Mouse (Mus musculus) retina, adult 2 months (tissue): ENCODE results near the gene Oxct2a.
"Not testable (repeated sequence)": the region's sequence is repeated elsewhere in the genome, so short reads cannot be mapped to it uniquely, and the experiment has no call there.

Experiments
- DNase-seq: peaks from one replicate; pipeline ENCODE4 v3.0.0-alpha.2; 2012; ENCODE audit warnings: low read depth, low spot score

The Oxct2a gene

DNA sequence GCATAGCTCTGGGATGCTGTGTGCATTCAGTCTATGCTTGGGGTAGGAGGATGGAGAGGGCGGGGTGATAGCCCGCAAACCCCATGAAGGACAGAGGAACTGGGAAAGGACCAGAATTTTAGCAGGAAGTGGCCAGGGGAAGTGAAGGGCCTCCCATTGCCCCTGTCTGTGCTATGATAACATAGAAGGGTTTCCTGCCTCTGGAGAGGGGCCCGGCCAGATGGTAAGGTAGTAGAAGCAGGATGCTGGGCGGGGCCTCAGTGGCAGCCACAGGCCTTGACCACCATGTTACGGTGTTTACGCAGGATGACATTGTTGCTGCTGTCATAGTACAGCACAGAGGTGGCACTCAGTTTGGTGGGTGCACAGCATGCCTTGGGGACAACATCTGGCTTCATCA lies 10.4 kb downstream of the Oxct2a start:
- DNase-seq = no peak

DNA sequence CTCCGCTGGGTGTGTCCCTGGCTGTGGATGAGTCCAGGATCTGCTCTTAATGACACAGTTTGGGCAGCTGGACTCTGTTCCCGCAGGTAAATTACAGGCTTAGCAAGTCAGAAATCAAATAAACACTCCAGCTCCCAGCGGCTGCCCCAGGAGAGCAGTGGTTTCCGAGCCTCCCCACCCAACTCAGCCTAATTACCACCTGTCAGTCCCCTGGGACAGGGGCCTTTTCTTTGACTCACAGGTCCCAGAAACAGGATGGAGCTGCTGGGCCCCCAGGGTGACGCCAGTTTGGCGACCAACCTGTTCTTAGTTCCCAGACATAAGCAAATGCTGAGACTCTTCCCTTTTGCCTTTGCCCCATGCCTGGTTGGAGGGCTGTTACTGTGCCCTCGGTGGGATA lies 11.6 kb downstream of the Oxct2a start:
- DNase-seq = no peak

DNA sequence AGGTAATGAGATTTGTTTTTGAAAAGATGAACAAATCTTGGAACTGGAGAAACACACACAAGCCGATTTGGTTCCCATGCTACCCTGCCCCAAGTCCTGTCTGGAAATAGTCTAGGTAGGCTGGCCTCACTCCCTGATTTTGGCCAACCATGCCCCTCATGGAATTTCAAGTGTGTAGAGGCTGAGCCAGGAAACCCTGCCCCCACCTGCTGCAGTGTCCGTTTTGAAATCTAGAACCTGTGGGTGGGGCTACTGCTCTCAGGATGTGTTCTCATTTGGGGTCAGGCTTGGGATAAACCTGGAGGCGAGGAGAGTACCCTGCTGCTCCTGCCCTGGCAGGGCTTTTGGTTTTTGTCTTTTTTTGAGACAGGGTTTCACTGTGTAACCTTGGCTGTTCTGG lies 15.1 kb downstream of the Oxct2a start:
- DNase-seq = no peak

DNA sequence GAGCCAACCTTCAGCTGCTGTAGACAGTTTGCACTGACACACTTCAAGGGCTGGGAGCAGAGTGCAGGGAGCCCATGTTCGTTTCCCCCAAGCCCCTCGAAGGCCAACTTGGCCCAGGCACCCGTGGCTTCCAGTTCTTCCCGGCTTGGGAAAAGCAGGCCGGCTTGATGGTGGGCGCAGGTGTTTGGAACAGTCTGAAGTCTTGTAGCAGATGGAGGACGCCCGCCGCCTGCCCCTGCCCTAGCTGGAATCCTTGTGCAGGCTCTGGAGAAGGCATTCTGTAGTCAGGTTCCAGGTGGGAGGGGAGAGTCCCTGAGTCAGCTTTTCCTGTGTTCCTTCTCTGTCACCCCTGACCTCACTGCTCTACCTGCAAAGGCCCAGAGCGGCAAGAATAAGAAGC lies 16.4 kb downstream of the Oxct2a start:
- no peak for DNase-seq

DNA sequence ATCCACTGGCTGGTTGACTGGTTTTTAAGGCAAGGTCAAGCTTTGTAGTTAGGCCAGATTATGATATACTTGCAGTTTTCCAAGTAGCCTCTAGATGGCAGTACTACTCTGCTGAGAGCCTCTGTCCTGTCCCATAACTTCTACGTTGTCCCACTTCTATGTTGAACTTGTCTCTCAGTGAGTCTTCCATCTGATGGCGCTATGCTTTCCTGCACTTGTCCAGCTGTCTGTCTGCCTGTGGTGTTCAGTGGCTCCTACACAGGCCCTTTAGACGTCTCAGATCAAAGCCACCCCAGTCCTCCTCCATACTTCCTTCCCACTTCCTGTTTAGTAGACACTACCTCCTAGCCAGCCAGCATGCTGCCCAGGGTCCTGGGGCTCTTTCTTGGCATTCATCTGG lies 17.6 kb downstream of the Oxct2a start:
- DNase-seq = no peak

DNA sequence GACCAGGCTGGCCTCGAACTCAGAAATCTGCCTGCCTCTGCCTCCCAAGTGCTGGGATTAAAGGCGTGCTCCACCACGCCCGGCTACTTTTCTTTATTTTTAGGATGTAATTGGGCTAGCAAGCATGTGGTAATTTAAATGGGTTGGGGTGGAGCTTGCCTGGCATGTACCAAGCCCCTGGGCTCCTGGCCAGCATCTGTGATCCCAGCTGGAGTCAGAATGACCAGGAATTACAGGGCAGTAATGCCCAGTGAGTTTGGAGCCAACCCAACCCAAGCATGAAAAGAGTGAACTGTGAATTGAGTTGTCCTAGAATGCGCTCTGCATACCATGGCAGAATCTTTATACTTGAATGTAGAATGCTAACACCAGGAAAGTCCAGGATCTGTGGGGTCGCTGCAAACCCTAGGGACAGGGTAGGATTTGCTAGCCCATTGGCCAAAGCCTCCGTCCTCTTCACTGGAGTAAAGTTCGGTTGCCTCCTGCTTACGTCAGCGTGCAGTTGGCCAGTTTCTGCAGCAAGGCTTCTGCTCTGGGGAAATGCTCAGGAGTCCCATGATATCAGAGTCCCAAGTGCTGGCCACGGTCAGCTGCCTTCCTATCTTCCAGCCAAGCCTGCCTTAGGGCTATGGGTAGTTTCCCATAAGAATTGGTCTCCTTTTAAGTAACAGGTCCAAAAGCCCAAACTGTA lies 24.3 kb downstream of the Oxct2a start:
- no peak for DNase-seq

DNA sequence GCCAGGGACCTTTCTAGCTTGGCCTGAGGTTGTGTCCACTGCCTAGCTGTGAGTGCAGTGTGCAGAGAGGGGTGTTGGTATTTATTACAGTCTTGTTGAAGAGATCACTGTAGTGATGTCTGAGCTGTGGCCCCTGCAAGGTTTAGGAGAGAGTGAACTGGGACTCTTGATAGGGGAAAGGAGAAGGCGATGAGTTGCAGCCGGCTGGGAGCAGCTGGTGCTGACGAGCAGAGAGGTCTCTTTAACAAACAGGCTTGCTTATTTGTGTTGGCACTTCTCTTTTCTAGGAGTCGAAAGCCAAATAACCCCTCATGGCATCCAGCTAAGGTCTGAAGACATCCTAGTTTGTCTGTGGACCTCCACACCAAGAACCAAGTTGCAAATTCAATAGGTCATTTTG lies 25.2 kb downstream of the Oxct2a start:
- no peak for DNase-seq

DNA sequence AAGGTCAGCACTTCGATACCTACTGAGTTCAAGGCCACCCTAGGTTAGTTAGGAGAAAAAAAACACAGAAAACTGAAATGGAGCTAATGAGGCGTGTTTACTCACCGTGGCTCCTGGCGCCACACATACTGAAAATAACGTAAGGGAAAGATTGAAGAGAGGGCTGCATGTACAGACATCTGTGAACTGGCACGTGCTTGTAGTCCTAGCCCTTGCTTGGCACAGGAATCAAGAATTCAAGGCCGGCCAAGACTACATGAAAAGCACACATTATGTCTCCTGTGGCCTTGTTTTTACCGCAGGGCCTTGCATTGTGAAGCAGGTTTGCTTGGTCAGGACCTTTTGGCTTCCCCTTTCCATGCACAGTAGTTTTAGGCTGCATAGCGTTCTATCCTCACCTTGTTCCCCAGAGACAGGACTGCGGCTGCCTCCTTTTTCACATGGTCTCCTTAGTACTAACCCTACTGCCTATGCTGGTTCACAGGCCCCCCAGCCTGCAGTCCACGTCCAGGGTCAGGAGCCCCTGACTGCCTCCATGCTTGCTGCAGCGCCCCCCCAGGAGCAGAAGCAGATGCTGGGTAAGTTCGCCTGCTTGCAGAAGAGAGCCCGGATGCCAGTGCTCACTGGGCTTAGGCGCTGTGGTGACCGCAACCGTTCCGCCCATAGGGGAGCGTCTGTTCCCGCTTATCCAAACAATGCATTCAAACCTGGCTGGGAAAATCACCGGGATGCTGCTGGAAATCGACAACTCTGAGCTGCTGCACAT lies 26.1 kb downstream of the Oxct2a start:
- no peak for DNase-seq

DNA sequence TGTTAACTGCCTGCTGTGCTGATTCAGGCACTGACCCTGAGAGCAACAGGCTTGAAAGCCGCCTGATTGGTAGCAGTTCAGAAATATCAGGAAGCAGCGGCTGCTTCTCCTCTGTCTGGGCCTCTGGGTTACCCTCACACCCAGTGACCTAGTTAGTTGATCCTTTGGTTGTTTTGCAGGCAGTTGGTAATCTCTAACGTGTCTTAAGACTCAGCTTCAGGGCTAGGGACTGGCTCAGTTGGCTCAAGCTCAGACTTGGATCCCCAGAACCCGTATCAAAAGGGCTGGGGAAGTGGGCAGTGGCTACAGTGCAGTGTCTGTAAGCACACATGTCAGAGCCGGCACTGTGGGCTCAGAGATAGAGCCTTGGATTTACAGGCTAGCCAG lies 27.3 kb downstream of the Oxct2a start:
- DNase-seq = peak; percentile 48

DNA sequence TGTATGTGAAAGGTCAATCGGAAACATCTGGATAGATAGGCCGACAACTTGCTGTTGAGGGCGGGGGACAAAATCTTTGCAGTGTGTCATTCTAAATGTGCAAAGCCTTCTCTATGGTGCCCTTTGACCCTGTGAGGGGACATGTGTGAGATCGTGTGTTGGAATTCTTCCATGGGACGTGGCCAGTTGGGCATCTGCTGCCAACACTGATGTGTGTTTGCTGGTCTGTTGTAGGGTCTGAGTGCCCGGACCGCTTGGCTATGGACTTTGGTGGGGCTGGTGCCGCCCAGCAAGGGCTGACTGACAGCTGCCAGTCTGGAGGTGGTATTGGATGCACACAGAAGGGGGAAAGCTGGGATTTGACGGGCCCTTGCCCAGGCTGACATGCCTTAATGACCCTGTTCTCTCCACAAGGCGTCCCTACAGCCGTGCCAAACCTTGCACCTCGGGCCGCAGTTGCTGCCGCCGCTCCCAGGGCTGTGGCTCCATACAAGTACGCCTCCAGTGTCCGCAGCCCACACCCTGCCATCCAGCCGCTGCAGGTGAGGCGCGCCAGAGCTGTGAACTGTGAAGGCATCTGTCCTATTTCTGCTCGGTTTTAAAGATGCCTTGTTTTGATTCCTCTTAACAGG lies 27.8 kb downstream of the Oxct2a start:
- no peak for DNase-seq

DNA sequence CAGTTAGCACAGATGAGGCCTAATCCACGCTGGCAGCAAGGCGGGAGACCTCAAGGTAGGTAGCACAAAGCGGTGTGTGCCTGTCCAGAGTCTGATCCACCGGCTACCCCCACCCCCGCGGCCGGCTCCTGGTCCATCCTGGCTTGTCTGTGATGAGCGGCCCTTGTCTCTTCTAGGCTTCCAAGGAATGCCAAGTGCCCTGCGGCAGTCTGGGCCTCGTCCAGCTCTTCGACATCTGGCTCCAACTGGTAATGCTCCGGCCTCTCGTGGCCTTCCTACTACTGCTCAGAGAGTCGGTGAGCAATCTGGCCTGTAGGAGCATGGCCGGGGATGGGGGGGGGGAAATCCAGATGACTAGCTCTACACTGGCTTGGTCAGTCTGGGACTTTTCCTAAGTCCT lies 28.4 kb downstream of the Oxct2a start:
- DNase-seq = not testable (repeated sequence)

DNA sequence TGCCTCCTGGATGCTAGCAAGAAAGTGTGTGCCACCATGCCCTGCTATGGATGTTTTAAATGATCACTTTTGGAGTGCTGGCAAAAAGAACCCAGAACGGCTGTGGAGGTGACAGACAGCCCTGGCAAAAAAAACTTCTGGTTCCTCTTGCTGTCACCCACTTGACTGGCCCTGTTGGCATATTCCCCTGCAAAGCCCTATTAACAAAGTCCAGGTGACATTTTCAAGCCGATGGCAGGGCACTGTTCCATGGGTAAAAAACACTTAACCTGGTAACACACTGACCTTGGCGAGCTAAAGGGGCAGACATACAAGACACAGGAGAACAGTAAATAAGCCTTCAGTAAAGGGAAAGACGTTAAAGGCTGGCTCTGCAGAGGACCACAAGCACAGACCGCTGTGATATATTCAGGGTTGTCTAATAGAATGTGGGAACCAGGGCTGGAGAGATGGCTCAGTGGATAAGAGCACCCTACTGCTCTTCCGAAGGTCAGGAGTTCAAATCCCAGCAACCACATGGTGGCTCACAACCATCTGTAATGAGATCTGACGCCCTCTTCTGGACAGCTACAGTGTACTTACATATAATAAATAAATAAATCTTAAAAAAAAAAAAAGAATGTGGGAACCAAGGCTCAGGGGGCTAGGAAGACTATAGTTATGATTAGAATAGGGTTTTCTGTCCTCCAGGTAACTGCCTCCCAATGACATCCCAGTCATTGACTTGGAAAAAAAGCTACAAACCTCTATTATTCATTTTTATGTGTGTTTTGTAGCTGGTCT lies 29.6 kb downstream of the Oxct2a start:
- DNase-seq = no peak

DNA sequence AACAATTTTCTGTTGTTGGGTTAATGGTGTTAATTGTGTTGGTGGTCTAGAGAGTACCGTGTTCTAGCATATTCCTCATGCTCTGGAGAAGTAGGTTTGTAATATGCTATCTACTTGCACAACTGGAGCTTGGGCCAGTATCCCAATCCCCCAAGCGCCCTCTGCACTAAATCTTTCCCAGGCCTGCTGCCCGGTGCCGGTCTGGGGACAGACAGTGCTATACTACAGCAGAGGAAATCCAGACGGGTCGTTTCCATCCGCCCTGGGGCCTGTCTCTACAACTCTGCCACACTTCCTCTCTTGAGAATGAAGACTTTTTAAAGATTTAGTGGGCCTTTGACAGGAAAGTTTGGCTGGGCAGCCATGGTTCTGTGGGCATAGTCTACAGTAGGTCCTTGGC lies 30.4 kb downstream of the Oxct2a start:
- no peak for DNase-seq

DNA sequence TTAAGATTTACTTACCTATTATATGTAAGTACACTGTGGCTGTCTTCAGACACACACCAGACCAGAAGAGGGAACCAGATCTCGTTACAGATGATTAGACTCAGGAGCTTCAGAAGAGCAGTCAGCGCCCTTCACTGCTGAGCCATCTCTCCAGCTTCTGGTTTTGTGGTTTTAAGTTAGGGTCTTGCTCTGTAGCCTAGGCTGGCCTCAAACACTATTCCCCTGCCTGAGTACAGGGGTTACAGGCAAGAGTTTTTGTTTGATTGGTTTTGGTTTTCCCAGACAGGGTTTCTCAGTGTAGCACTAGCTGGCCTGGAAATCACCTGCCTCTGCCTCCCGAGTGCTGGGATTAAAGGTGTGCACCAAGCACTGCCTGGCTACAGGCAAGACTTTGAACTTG lies 31.0 kb downstream of the Oxct2a start:
- no peak for DNase-seq

DNA sequence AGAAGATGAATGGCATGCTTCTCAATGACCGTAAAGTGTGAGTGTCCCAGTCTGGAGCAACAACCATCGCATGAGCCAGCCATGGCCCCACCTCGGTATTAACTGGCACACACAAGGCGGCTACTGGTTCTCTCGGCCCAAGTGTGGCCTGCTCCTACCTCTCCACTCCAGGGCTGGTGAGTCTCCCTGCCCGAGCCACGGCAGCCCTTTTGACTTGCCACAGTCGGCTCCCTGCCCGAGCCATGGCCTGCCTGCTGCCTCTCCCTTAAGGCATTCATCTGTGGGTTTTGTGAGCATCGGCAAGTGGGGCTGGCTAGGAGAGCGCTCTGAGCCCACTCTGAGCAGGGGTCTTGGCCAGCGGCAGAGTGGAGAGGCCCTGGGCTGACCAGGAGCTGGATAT lies 34.4 kb downstream of the Oxct2a start:
- DNase-seq = no peak

DNA sequence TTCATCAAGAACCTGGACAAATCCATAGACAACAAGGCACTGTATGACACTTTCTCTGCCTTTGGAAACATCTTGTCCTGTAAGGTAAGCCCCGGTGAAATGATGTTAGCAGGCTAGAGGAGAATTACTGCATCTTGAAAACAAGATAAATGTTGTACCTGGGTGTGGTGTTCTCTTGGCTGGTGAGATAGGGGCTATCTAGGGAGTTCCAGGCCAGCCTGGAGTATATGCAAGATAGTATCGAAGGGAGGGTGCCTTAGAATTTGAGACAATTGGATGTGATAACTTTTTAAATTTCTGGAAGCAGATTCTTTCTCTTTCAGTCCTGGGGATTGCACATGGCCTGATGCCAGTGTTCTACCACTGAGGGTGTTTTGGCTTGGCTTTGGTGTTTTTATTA lies 36.6 kb downstream of the Oxct2a start:
- no peak for DNase-seq

DNA sequence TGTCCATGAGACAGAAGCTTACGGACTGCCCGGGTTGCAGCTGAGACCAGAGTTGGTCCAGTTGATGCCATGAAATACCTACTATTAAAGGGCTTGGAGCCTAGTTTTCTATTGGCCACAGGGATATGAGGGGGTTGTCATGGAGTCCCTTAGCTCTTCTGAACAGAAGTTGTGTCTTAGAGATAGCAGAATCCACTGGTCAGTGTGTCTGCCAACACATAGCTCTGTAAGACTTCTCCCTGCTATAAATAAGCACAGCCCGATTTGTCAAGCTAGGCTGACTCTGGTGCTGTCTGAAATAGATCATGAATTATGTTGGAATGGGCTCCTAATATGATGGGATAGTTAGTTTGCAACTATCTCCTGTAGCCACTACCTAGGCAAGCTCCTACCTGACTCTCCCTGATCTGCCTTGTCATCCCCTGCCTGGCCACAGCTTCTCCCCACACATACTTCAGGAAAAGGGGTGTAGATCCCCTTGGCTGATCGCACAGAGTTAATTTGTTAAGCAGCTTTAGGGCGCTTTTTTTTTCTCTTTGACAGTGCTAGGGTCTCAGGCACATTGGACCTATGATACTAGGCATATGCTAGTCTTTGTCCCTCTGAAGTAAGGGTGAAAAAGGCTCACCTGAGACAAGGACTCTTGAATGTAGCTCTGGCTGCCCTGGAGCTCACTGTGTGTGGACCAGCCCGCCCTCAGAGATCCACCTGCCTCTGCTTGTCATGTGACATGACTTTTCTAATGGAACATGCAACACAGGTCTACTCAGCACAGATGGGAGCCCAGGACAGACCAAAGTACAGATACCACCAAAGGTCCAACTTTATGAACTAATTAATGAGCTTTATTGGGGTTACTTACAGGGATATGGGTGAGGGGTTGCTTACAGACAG lies 38.5 kb downstream of the Oxct2a start:
- DNase-seq = no peak

DNA sequence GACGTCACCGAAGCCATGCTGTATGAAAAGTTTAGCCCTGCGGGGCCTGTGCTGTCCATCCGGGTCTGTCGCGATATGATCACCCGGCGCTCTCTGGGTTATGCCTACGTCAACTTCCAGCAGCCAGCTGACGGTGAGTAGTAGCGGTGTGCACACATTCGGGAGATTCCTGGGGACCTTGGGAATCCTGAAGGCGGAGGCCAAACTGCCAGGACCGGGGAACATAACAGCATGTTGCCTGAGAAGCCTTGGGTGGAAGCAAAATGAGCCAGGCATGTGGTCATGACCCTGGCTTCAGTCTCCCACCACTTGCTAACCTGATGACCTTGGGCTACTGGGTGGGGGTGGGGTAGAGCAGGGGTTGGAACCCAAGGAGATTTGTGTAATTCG lies 39.8 kb downstream of the Oxct2a start:
- DNase-seq = not testable (repeated sequence)

DNA sequence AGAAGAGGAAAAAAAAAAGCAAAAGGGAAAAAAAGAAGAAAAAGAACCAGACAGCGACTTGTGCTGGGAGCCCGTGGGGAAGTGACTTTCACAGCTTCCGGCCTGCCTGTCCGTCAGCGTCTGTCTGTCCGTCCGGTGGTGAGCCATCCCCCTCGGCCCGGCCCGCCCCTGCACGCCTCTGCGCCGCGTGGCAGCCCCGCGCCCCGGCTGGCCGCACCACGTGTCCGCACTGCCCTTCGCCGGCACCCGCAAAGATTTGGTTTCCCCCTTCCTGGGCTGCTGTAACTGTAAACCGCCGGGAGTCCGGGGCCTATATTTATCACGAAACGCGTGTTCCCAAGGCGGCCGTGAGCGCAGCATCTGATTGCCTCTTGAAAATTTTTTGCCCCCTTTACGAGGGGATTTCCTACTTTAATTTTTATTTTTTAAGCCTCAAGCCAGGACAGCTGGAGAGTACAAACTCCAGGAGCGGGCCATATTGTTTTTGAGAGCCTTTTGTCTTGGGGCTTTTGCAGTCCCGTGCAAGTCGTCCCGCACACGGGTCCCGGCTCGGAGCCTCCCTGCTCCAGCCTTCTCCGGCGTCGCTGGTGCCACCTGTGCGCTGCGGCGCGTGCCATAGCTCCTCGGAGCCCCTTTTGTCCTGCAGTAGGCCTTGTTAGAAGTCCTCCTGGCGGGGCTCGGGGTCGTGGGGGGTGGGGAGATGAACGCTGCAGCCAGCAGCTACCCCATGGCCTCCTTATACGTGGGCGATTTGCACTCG lies 40.3 kb downstream of the Oxct2a start:
- DNase-seq = not testable (repeated sequence)

DNA sequence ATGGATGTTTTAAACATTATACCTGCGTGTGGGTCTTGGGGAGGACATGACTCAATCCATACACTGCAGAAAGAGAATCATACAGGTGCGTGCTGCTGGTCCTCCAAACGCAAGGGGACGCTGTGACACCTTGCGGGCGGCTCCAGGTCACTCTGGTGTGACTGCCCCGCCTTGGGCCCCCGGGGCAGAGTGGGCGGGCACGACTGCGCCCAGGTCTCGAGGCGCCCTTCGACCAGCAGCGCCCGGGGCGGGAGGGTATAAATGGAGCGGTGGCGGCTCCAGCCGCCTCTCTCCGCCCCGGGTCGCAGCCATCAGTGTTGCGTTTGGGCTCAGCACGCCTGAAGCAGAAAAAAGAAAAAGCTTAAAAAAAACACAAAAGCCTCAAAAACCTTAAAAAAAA lies 40.9 kb downstream of the Oxct2a start:
- peak; percentile 74 for DNase-seq
